Mouse (Mus musculus): ENCODE results near the gene Ppp1r26. TPM values are rescaled to one million over a fixed set of nuclear protein-coding genes. Genes with fewer than 3 reads are reported as not detected.
A peak's percentile ranks its signal among the peaks of the same experiment; 100 is the strongest.

Gene Ppp1r26
- 2.3 and 3.1 TPM in 2 replicates for polyA plus RNA-seq (2014; fragmentation: Nextera tagmentation; extraction: Ambion mirVana)

DNA sequence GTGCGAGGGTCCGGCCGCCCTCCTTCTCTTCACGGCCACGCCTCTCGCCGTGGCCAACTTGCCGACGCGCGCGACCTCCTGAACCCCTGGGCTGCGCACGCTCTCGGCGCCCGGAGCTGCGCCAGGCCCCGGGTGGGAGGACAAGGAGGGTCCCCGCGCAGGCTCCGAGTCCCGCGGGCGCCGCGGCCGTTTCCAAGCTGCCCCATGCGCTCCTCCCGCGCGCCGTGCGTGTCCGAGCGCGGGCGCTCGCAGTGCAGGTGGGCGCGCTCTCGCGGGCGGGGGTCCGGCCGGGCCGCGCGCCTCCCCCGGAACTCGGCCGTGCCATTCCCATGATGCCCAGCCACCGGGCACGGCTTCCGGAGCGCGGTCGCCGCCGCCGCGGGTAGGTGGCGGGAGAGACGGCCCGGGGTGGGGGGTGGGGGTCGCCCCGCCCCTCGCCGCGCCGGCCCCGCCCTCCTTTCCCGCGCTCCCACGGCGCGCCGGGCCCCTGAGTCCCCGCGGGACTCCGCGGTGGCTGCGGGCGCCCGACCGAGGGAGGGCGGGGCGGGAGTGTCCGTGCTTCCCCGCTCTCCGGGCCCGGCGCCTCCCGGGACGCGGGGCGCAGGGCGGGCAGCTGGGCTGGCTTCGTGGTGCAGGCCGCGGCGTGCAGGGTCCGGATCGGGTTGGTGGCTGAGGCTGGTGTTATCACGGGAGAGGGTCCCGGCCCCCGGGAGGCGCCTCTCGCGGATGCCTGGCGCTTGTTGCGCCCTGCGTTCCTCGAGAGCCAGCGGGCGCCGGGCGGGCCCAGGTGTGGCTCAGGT lies at the start of gene Ppp1r26:
Gene Ppp1r26, plus strand, starts transcription at position 286 of the 800 bp plus-strand sequence.
- 1% methylated on average over 86 of the region's 118 CpGs for WGBS (ENCODE audit: insufficient replicate concordance)
- Histone ChIP-seq H3K9ac (ENCODE audit: low read depth, low read length) (peak within 1 kb of the TSS; percentile 76), H3K27ac (ENCODE audit: low read depth, low read length) (no peak within 1 kb of the TSS), H3K36me3 (ENCODE audit: control insufficient read depth, insufficient read depth, low read length) (no peaks in the 10 kb centered on the region), H3K4me1 (ENCODE audit: control insufficient read depth, insufficient read depth, low read length) (no peaks in the 10 kb centered on the region), H3K9me3 (replicated peaks; ENCODE audit: control insufficient read depth, low read length) (no peaks in the 10 kb centered on the region), H3K27me3 (ENCODE audit: control insufficient read depth, insufficient read depth, low read length) (peaks cover 16% of the 10 kb centered on the region), H3K4me2 (peak within 1 kb of the TSS; percentile 76), H3K4me3 (ENCODE audit: low read depth, low read length) (peak within 1 kb of the TSS; percentile 72)
- ATAC-seq (replicated peaks; ENCODE audit: insufficient number of reproducible peaks, low FRiP score, low TSS enrichment): peak; percentile 49; the same call in 1 of the 2 replicates

- Histone ChIP-seq H3K4me3 (ENCODE audit: low read depth, low read length) (no peak overlapping the region), H3K27ac (ENCODE audit: low read depth, low read length) (no peak overlapping the region), H3K36me3 (ENCODE audit: control insufficient read depth, insufficient read depth, low read length) (no peaks in the 10 kb centered on the region), H3K27me3 (ENCODE audit: control insufficient read depth, insufficient read depth, low read length) (no peaks in the 10 kb centered on the region), H3K9me3 (replicated peaks; ENCODE audit: control insufficient read depth, low read length) (no peaks in the 10 kb centered on the region), H3K4me2 (no peak overlapping the region), H3K9ac (ENCODE audit: low read depth, low read length) (no peak overlapping the region), H3K4me1 (ENCODE audit: control insufficient read depth, insufficient read depth, low read length) (no peaks in the 10 kb centered on the region)
- ATAC-seq (replicated peaks; ENCODE audit: insufficient number of reproducible peaks, low FRiP score, low TSS enrichment): no peak
- WGBS (ENCODE audit: insufficient replicate concordance): 46% methylated on average over 2 of the region's 2 CpGs
Measured at GRCm38 (mm10) chr2:28396928-28397327, 49.7 kb upstream of the Ppp1r26 start.

DNA sequence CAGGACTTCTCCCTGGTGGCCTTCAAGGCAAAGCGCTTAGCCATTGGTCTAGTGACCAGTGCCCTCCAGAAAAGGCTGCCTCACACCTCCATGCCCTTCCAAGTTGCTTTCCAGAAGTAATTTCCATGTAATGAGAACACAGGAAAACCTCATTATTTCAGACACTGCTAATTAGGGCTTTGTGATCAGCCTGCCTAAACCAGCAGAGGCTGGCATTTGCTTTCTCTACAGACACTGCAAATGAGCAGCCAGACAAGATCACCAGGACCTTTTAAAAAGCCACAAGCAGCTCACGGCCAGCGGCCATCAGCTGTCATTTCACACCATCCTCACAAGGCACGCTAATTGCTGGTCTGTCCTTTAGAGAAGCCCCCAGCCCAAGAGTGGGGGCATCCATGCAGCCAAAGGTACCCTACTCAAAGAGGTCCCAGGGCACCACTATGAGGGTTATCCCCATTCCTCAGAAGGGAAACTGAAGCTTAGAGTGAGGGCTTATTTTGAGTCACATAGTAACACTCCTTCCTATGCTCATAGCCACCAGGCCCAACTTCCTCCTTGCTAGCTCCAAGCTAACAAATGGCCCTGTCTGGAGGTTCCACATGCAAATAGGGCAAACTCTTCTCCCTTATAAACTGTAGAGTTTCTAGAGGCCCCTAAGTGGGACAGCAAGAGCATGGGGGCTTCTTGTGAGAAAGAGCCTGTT lies 49.0 kb upstream of the Ppp1r26 start:
- H3K4me2 ChIP-seq: no peak overlapping the region
- no peak overlapping the region for H3K4me3 ChIP-seq (ENCODE audit: low read depth, low read length)
- no peak overlapping the region for H3K27ac ChIP-seq (ENCODE audit: low read depth, low read length)
- H3K36me3 ChIP-seq (ENCODE audit: control insufficient read depth, insufficient read depth, low read length): no peaks in the 10 kb centered on the region
- WGBS (ENCODE audit: insufficient replicate concordance): 62% methylated on average over 4 of the region's 4 CpGs
- H3K27me3 ChIP-seq (ENCODE audit: control insufficient read depth, insufficient read depth, low read length): no peaks in the 10 kb centered on the region
- H3K9me3 ChIP-seq (replicated peaks; ENCODE audit: control insufficient read depth, low read length): no peaks in the 10 kb centered on the region
- no peak for ATAC-seq (replicated peaks; ENCODE audit: insufficient number of reproducible peaks, low FRiP score, low TSS enrichment)
- H3K4me1 ChIP-seq (ENCODE audit: control insufficient read depth, insufficient read depth, low read length): no peaks in the 10 kb centered on the region
- no peak overlapping the region for H3K9ac ChIP-seq (ENCODE audit: low read depth, low read length)

- WGBS (ENCODE audit: insufficient replicate concordance): 57% methylated on average over 11 of the region's 11 CpGs
- peaks cover 3% of the 10 kb centered on the region; the same call in 1 of the 2 replicates for H3K27me3 ChIP-seq (ENCODE audit: control insufficient read depth, insufficient read depth, low read length)
- H3K9ac ChIP-seq (ENCODE audit: low read depth, low read length): no peak overlapping the region
Measured at GRCm38 (mm10) chr2:28401647-28402046, 45.0 kb upstream of the Ppp1r26 start.

GRCm38 (mm10) chr2:28402128-28402527 lies 44.5 kb upstream of the Ppp1r26 start:
- H3K27me3 ChIP-seq (ENCODE audit: control insufficient read depth, insufficient read depth, low read length): peaks cover 3% of the 10 kb centered on the region; the same call in 1 of the 2 replicates
- H3K36me3 ChIP-seq (ENCODE audit: control insufficient read depth, insufficient read depth, low read length): no peaks in the 10 kb centered on the region
- no peak for ATAC-seq (replicated peaks; ENCODE audit: insufficient number of reproducible peaks, low FRiP score, low TSS enrichment)
- H3K9ac ChIP-seq (ENCODE audit: low read depth, low read length): no peak overlapping the region
- H3K4me3 ChIP-seq (ENCODE audit: low read depth, low read length): no peak overlapping the region
- no peak overlapping the region for H3K4me2 ChIP-seq
- H3K27ac ChIP-seq (ENCODE audit: low read depth, low read length): no peak overlapping the region
- no peaks in the 10 kb centered on the region for H3K9me3 ChIP-seq (replicated peaks; ENCODE audit: control insufficient read depth, low read length)
- H3K4me1 ChIP-seq (ENCODE audit: control insufficient read depth, insufficient read depth, low read length): no peaks in the 10 kb centered on the region

More at GRCm38 (mm10) chr2:28401647-28402046, 45.0 kb upstream of the Ppp1r26 start:
- H3K9me3 ChIP-seq (replicated peaks; ENCODE audit: control insufficient read depth, low read length): no peaks in the 10 kb centered on the region
- H3K4me2 ChIP-seq: no peak overlapping the region
- no peak for ATAC-seq (replicated peaks; ENCODE audit: insufficient number of reproducible peaks, low FRiP score, low TSS enrichment)
- no peak overlapping the region for H3K27ac ChIP-seq (ENCODE audit: low read depth, low read length)
- no peak overlapping the region for H3K4me3 ChIP-seq (ENCODE audit: low read depth, low read length)
- no peaks in the 10 kb centered on the region for H3K4me1 ChIP-seq (ENCODE audit: control insufficient read depth, insufficient read depth, low read length)
- H3K36me3 ChIP-seq (ENCODE audit: control insufficient read depth, insufficient read depth, low read length): no peaks in the 10 kb centered on the region

- WGBS (ENCODE audit: insufficient replicate concordance): 18% methylated on average over 7 of the region's 7 CpGs
- Histone ChIP-seq H3K9me3 (replicated peaks; ENCODE audit: control insufficient read depth, low read length) (no peaks in the 10 kb centered on the region), H3K9ac (ENCODE audit: low read depth, low read length) (no peak overlapping the region), H3K4me3 (ENCODE audit: low read depth, low read length) (no peak overlapping the region), H3K27me3 (ENCODE audit: control insufficient read depth, insufficient read depth, low read length) (peaks cover 14% of the 10 kb centered on the region), H3K4me2 (no peak overlapping the region), H3K4me1 (ENCODE audit: control insufficient read depth, insufficient read depth, low read length) (no peaks in the 10 kb centered on the region), H3K27ac (ENCODE audit: low read depth, low read length) (no peak overlapping the region), H3K36me3 (ENCODE audit: control insufficient read depth, insufficient read depth, low read length) (no peaks in the 10 kb centered on the region)
- no peak for ATAC-seq (replicated peaks; ENCODE audit: insufficient number of reproducible peaks, low FRiP score, low TSS enrichment)
Measured at GRCm38 (mm10) chr2:28407796-28408195, 38.8 kb upstream of the Ppp1r26 start.

- Histone ChIP-seq H3K27ac (ENCODE audit: low read depth, low read length) (no peak overlapping the region), H3K9ac (ENCODE audit: low read depth, low read length) (no peak overlapping the region), H3K27me3 (ENCODE audit: control insufficient read depth, insufficient read depth, low read length) (peaks cover 12% of the 10 kb centered on the region), H3K9me3 (replicated peaks; ENCODE audit: control insufficient read depth, low read length) (no peaks in the 10 kb centered on the region), H3K36me3 (ENCODE audit: control insufficient read depth, insufficient read depth, low read length) (no peaks in the 10 kb centered on the region), H3K4me3 (ENCODE audit: low read depth, low read length) (no peak overlapping the region), H3K4me2 (no peak overlapping the region), H3K4me1 (ENCODE audit: control insufficient read depth, insufficient read depth, low read length) (no peaks in the 10 kb centered on the region)
- ATAC-seq (replicated peaks; ENCODE audit: insufficient number of reproducible peaks, low FRiP score, low TSS enrichment): no peak
- WGBS (ENCODE audit: insufficient replicate concordance): 64% methylated on average over 4 of the region's 4 CpGs
Measured at GRCm38 (mm10) chr2:28409144-28409543, 37.5 kb upstream of the Ppp1r26 start.

GRCm38 (mm10) chr2:28409566-28409965 lies 37.0 kb upstream of the Ppp1r26 start:
- no peak overlapping the region for H3K9ac ChIP-seq (ENCODE audit: low read depth, low read length)
- H3K27ac ChIP-seq (ENCODE audit: low read depth, low read length): no peak overlapping the region
- ATAC-seq (replicated peaks; ENCODE audit: insufficient number of reproducible peaks, low FRiP score, low TSS enrichment): no peak
- peaks cover 12% of the 10 kb centered on the region for H3K27me3 ChIP-seq (ENCODE audit: control insufficient read depth, insufficient read depth, low read length)
- H3K4me3 ChIP-seq (ENCODE audit: low read depth, low read length): no peak overlapping the region
- no peaks in the 10 kb centered on the region for H3K4me1 ChIP-seq (ENCODE audit: control insufficient read depth, insufficient read depth, low read length)
- WGBS (ENCODE audit: insufficient replicate concordance): 58% methylated on average over 3 of the region's 3 CpGs
- no peak overlapping the region for H3K4me2 ChIP-seq
- no peaks in the 10 kb centered on the region for H3K36me3 ChIP-seq (ENCODE audit: control insufficient read depth, insufficient read depth, low read length)
- no peaks in the 10 kb centered on the region for H3K9me3 ChIP-seq (replicated peaks; ENCODE audit: control insufficient read depth, low read length)

Measured in heart, embryonic 11.5 days (tissue).